Mouse (Mus musculus) cortical plate, adult 2 months (tissue): ENCODE measurements around the gene Tyw5. TPM values are rescaled to one million over a fixed set of nuclear protein-coding genes. Genes with fewer than 3 reads are reported as not detected.

ENCODE experiments used
- H3K27ac ChIP-seq: fragments of 200-500 bp; 2 replicates; pipeline ENCODE4 v1.5.1; 2012; ENCODE audit warnings: low read length, control low read depth, inconsistent platforms; ENCODE audit not compliant: insufficient read depth
- H3K4me1 ChIP-seq: fragments of 200-500 bp; 2 replicates; pipeline ENCODE4 v1.6.1; 2011; ENCODE audit warnings: low read length; ENCODE audit not compliant: control insufficient read depth, insufficient read depth
- H3K4me3 ChIP-seq: fragments of 200-500 bp; 2 replicates; pipeline ENCODE4 v1.5.1; 2011; ENCODE audit warnings: mild to moderate bottlenecking, low read length, control low read depth; ENCODE audit not compliant: insufficient read depth
- CTCF ChIP-seq: fragments of 200-500 bp; IDR thresholded peaks from 2 replicates; pipeline ENCODE4 v1.5.1; 2011; ENCODE audit warnings: mild to moderate bottlenecking, control low read depth, low read length; ENCODE audit not compliant: insufficient read depth; ENCODE audit errors: extremely low read depth
- POLR2A ChIP-seq: fragments of 200-500 bp; IDR thresholded peaks from 2 replicates; pipeline ENCODE4 v1.6.1; 2011; ENCODE audit warnings: mild to moderate bottlenecking, low read length, control low read depth; ENCODE audit not compliant: insufficient read depth; ENCODE audit errors: extremely low read depth
- polyA plus RNA-seq: library from polyadenylated mRNA; depleted of rRNA; stranded (reverse); fragments of >200 nt; gene quantifications from 2 replicates; pipeline ENCODE4 v1.2.3, GENCODE M21; 2012; rRNA removed

The Tyw5 gene
- 31.1 and 33.5 TPM in 2 replicates for polyA plus RNA-seq

DNA sequence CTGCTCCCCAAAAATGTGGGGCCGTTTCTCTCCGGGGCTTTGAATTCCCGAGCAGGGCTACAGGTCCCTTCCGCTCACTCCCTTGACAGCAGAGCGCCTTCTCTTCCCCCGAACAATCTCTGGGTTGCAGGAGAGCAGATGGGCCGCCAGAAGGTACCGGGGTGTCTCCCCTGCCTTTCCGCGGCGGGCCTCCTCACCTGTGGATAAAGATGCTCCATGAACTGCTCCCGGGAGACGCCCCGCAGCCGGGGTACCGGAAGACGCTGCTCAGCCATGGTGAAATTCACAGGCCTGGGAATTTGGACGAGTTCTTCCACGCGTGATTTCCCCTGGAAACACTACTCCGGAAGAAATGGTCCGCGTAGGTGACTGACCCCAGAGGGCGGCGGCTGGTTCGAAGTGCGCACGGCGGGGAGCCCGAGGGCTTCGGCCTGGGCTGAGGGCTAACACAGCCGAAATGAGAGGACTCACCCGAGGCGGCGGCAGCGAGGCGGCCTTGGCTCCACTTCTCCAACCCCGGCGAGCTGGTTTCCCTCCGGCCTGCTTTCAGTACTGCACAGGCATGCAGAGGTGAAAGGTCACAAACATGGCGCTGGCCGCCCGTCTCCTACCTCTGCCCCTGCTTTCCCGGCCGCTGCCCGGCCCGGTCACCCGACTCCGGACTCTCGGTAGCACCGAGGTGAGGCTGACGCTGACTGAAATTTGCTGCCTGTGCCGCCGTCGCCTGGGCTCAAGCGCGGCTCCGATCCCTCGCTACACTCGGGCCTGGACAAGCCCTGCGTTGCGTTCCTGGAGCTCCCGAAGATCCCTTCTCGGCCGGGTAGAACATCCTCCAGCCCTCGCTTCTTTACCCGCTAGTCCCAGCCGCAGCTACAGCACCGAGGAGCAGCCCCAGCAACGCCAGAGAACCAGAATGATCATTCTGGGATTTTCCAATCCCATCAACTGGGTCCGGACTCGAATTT is at the start of gene Tyw5, which contains the start of gene Maip1:
Tyw5 (minus strand) TSS at position 915 of the 965 bp plus-strand sequence.
Maip1 (plus strand) TSS at position 142 of the 965 bp plus-strand sequence.
- Histone ChIP-seq H3K4me3 (peak within 1 kb of the TSS; percentile 98), H3K27ac (peak within 1 kb of the TSS; percentile 97), H3K4me1 (peaks cover 5% of the 10 kb centered on the region; the same call in 1 of the 2 replicates)
- TF ChIP-seq POLR2A (peak; percentile 50), CTCF (no peak)

GRCm38 (mm10) chr1:57450241-57450640 is 43.3 kb upstream of the Tyw5 start:
- TF ChIP-seq CTCF (no peak), POLR2A (no peak)
- H3K4me3 ChIP-seq = no peak overlapping the region
- no peak overlapping the region for H3K27ac ChIP-seq
- no peaks in the 10 kb centered on the region for H3K4me1 ChIP-seq

DNA sequence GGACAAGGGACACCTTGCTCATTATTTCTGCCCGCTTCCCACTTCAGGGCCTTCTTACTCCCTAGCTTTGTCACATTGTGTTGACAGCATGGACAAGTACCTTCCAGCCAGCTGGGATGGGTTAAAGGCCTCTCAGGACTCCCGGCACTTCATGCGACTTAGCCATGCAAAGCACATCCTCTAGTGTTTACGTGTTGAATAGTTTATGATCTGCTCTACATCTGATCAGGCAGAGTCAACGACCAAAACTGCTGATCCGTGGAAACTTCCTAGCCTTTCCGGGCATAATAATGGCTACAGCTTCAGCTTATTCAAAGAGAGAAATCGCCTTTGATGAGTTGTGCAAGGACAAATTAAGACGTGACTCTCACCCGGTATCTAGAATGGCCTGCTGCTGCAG is 38.8 kb upstream of the Tyw5 start:
- H3K4me1 ChIP-seq = no peaks in the 10 kb centered on the region
- TF ChIP-seq CTCF (no peak), POLR2A (no peak)

GRCm38 (mm10) chr1:57440771-57441170 is 33.9 kb upstream of the Tyw5 start:
- Histone ChIP-seq H3K4me1 (peaks cover 1% of the 10 kb centered on the region; the same call in 1 of the 2 replicates), H3K27ac (no peak overlapping the region), H3K4me3 (no peak overlapping the region)
- no peak for TF ChIP-seq POLR2A
- TF ChIP-seq CTCF = no peak

More for the DNA sequence above, 38.8 kb upstream of the Tyw5 start:
- Histone ChIP-seq H3K27ac (no peak overlapping the region), H3K4me3 (no peak overlapping the region)

DNA sequence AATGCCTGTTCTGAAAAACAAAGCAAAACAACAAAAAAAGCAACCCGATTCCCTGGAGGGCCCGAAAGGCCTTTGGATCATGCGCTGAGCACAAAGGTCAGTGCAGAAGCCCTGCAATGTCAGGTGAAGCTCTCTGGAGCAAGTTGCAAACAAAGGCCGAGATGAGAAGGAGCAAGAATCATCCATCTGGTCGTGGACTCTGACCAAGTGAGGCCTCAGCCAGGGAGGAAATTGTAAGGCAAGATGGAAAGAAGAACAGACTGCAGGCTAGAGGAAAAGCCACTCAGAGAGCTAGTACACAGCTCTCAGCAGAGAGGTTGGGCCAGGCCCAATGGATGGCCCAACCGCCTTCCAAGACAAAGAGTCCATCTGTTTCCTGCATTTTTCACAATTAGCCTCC is 32.1 kb upstream of the Tyw5 start:
- peaks cover 1% of the 10 kb centered on the region; the same call in 1 of the 2 replicates for H3K4me1 ChIP-seq
- H3K27ac ChIP-seq = no peak overlapping the region
- H3K4me3 ChIP-seq = no peak overlapping the region
- TF ChIP-seq CTCF (no peak), POLR2A (no peak)

GRCm38 (mm10) chr1:57436954-57437353 is 30.1 kb upstream of the Tyw5 start:
- H3K27ac ChIP-seq = no peak overlapping the region
- peaks cover 1% of the 10 kb centered on the region; the same call in 1 of the 2 replicates for H3K4me1 ChIP-seq
- no peak overlapping the region for H3K4me3 ChIP-seq
- no peak for TF ChIP-seq POLR2A
- TF ChIP-seq CTCF = no peak

DNA sequence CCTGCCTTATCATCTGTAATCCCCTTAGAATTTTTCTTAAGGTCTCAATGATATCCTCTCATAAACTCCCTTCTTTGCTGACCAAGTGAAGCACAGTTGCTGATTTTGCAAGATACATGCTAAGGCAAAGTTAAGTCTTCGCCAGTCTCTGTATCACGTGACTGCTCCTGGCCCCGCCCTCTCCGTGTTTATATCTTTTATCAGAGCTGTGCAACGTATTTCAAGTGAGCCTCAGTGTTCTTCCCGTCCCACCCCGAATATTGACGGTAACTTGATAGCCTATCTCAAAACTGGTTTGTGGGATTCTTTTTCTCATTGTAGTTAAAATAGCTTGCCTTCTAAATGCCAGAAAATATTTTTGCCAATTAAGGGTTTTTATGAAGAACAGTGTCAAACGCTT is 29.5 kb upstream of the Tyw5 start:
- TF ChIP-seq CTCF (no peak), POLR2A (no peak)
- no peak overlapping the region for H3K27ac ChIP-seq
- no peak overlapping the region for H3K4me3 ChIP-seq
- H3K4me1 ChIP-seq = peaks cover 1% of the 10 kb centered on the region; the same call in 1 of the 2 replicates

GRCm38 (mm10) chr1:57433141-57433540 is 26.2 kb upstream of the Tyw5 start:
- TF ChIP-seq CTCF (no peak), POLR2A (no peak)
- H3K4me1 ChIP-seq = peaks cover 1% of the 10 kb centered on the region; the same call in 1 of the 2 replicates
- no peak overlapping the region for H3K4me3 ChIP-seq
- no peak overlapping the region for H3K27ac ChIP-seq

- H3K4me3 ChIP-seq = no peak overlapping the region
- TF ChIP-seq POLR2A (no peak), CTCF (no peak)
- no peak overlapping the region for H3K27ac ChIP-seq
- H3K4me1 ChIP-seq = no peaks in the 10 kb centered on the region
These were observed 23.0 kb upstream of the Tyw5 start for GRCm38 (mm10) chr1:57429786-57430483.
